Mouse (Mus musculus) midbrain, embryonic 11.5 days (tissue): ENCODE measurements at regions not wholly inside any gene's neighbourhood (a gene's known extent, or its start where the extent isn't known, plus 50 kb on each side); places are given as distances from the start of the nearest gene placed in this dataset.

ENCODE experiments used
- ATAC-seq: fragments of 200-750 bp; cut with Nextera tagmentation; 2 replicates; pipeline ENCODE4 v1.8.0; 2017; ENCODE audit warnings: moderate TSS enrichment, moderate library complexity; ENCODE audit not compliant: low FRiP score
- DNase-seq: peaks from one replicate; pipeline ENCODE4 v3.0.0; 2015; ENCODE audit warnings: low spot score; ENCODE audit errors: missing footprints
- H3K27ac ChIP-seq: fragments of 300-500 bp; sonication (generic); 2 replicates; pipeline ENCODE4 v1.5.1; 2014; ENCODE audit warnings: low read depth, low read length
- H3K27me3 ChIP-seq: fragments of 300-500 bp; sonication (generic); 2 replicates; pipeline ENCODE4 v1.6.1; 2014; ENCODE audit warnings: mild to moderate bottlenecking, low read length, moderate library complexity, mixed read lengths; ENCODE audit not compliant: control insufficient read depth, insufficient read depth
- H3K36me3 ChIP-seq: fragments of 300-500 bp; sonication (generic); 2 replicates; pipeline ENCODE4 v1.6.1; 2014; ENCODE audit warnings: mild to moderate bottlenecking, low read length, moderate library complexity, mixed read lengths; ENCODE audit not compliant: control insufficient read depth, insufficient read depth
- H3K4me1 ChIP-seq: fragments of 300-500 bp; sonication (generic); 2 replicates; pipeline ENCODE4 v1.6.1; 2014; ENCODE audit warnings: low read length; ENCODE audit not compliant: control insufficient read depth, insufficient read depth
- H3K4me2 ChIP-seq: fragments of 300-500 bp; sonication (generic); 2 replicates; pipeline ENCODE4 v1.6.1; 2014; ENCODE audit warnings: mild to moderate bottlenecking, moderate library complexity
- H3K4me3 ChIP-seq: fragments of 300-500 bp; sonication (generic); 2 replicates; pipeline ENCODE4 v1.5.1; 2014; ENCODE audit warnings: low read depth, low read length
- H3K9ac ChIP-seq: fragments of 300-500 bp; sonication (generic); 2 replicates; pipeline ENCODE4 v1.6.1; 2014; ENCODE audit warnings: low read length
- H3K9me3 ChIP-seq: fragments of 300-500 bp; sonication (generic); 2 replicates; pipeline ENCODE4 v1.6.1; 2016; ENCODE audit warnings: low read length; ENCODE audit not compliant: control insufficient read depth
- WGBS: fragments of 180-500 bp; shearing (Covaris S2); extraction: QIAGEN DNeasy Blood & Tissue Kit; methylation state at CpG from one replicate; pipeline ENCODE4 v1.1.7; 2014; 5-methylcytosine and 5-hydroxymethylcytosine counted together

DNA sequence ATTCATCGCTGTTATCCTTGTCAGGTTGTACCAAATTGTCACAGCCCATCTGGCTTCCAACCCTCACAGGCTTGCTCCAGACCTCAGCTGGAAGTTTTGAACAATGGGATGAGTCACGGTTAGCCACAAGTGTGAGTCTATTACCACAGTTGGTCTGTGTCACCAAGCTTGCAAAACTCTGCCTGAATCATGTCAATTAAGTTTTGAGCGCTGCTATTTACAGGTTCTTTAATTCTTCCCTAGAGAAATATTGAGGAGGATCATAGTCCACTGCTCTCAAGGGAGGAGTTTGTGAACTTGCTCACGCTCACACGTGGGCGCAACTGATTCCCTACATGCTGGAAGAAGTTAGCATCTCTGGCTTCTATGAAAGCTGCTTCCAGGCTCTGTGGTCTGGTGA is 292.6 kb downstream of the Lmo4 start:
- ATAC-seq, result no peak
- no peak overlapping the region for H3K4me2 ChIP-seq
- no peaks in the 10 kb centered on the region for H3K9me3 ChIP-seq
- no peak overlapping the region for H3K27ac ChIP-seq
- DNase-seq, result no peak
- H3K9ac ChIP-seq, result no peak overlapping the region
- no peaks in the 10 kb centered on the region for H3K27me3 ChIP-seq
- no peaks in the 10 kb centered on the region for H3K36me3 ChIP-seq
- no peak overlapping the region for H3K4me3 ChIP-seq
- 81% methylated on average over 6 of the region's 6 CpGs for WGBS
- H3K4me1 ChIP-seq, result no peaks in the 10 kb centered on the region

GRCm38 (mm10) chr3:143909341-143909740 is 295.7 kb downstream of the Lmo4 start:
- Histone ChIP-seq H3K9ac (no peak overlapping the region), H3K4me2 (no peak overlapping the region), H3K27ac (no peak overlapping the region), H3K27me3 (no peaks in the 10 kb centered on the region), H3K36me3 (no peaks in the 10 kb centered on the region), H3K4me3 (no peak overlapping the region), H3K4me1 (no peaks in the 10 kb centered on the region), H3K9me3 (no peaks in the 10 kb centered on the region)
- WGBS, result 94% methylated on average over 6 of the region's 6 CpGs
- DNase-seq, result no peak
- no peak for ATAC-seq

- H3K9ac ChIP-seq, result no peak overlapping the region
- no peaks in the 10 kb centered on the region for H3K36me3 ChIP-seq
- 77% methylated on average over 2 of the region's 2 CpGs for WGBS
- DNase-seq (no peak), ATAC-seq (no peak)
- H3K27me3 ChIP-seq, result no peaks in the 10 kb centered on the region
- no peaks in the 10 kb centered on the region for H3K4me1 ChIP-seq
- no peak overlapping the region for H3K4me2 ChIP-seq
- no peaks in the 10 kb centered on the region for H3K9me3 ChIP-seq
- no peak overlapping the region for H3K4me3 ChIP-seq
- no peak overlapping the region for H3K27ac ChIP-seq
These were observed 301.6 kb downstream of the Lmo4 start for GRCm38 (mm10) chr3:143903421-143903820.

DNA sequence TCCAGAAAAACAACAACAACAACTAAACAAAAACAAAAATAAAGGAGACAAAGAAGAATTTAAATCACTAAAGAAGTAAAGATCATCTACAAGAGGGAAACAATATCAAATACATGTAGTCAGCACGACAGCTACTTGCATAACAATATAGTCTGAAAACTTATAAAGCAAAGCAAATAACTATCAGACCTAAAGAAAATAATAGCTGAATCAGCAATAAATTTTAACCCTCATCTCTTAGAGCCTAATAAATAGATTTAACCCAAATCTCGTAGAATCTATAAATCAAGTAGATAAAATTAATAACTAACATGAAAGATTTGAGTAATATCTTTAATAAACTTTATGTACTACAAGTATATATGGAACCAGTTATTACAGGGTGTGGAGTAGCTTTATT is 324.2 kb downstream of the Lmo4 start:
- ATAC-seq, result no peak
- Histone ChIP-seq H3K4me3 (no peak overlapping the region), H3K4me2 (no peak overlapping the region), H3K9me3 (no peaks in the 10 kb centered on the region), H3K4me1 (no peaks in the 10 kb centered on the region), H3K9ac (no peak overlapping the region), H3K27me3 (no peaks in the 10 kb centered on the region), H3K27ac (no peak overlapping the region), H3K36me3 (no peaks in the 10 kb centered on the region)
- DNase-seq, result no peak
- WGBS, result 87% methylated on average over 2 of the region's 2 CpGs

- Histone ChIP-seq H3K9me3 (no peaks in the 10 kb centered on the region), H3K4me2 (no peak overlapping the region)
- no peak for ATAC-seq
These were observed 331.1 kb downstream of the Lmo4 start for GRCm38 (mm10) chr3:143873876-143874275.

DNA sequence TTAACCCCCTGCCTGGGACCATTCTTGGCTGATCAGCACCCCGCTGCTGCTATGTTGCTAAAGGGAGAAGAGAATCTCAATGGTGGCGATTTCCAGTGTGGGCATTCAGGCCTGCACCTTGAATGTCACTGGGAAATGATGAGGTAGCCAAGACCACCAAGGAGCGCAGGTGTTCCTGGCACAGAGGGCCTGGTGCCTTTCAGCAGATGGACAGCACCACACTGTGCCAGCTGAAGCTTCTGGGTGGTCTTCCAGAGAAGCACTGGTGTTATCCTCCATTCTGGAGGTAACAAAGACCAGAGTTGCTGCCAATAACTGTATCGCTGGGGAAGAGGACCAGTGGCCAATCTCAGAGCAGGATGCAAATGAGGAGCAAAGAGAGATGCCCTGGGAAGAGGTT is 338.5 kb downstream of the Lmo4 start:
- Histone ChIP-seq H3K9me3 (no peaks in the 10 kb centered on the region), H3K9ac (no peak overlapping the region), H3K27ac (no peak overlapping the region), H3K4me2 (no peak overlapping the region), H3K4me1 (no peaks in the 10 kb centered on the region), H3K36me3 (no peaks in the 10 kb centered on the region), H3K27me3 (no peaks in the 10 kb centered on the region), H3K4me3 (no peak overlapping the region)
- ATAC-seq (no peak), DNase-seq (no peak)
- 61% methylated on average over 4 of the region's 4 CpGs for WGBS

More at GRCm38 (mm10) chr3:143873876-143874275, 331.1 kb downstream of the Lmo4 start:
- Histone ChIP-seq H3K4me3 (no peak overlapping the region), H3K27me3 (no peaks in the 10 kb centered on the region), H3K4me1 (no peaks in the 10 kb centered on the region), H3K27ac (no peak overlapping the region), H3K36me3 (no peaks in the 10 kb centered on the region), H3K9ac (no peak overlapping the region)
- no peak for DNase-seq
- 78% methylated on average over 3 of the region's 3 CpGs for WGBS

- Histone ChIP-seq H3K27ac (no peak overlapping the region), H3K9me3 (no peaks in the 10 kb centered on the region), H3K36me3 (no peaks in the 10 kb centered on the region), H3K9ac (no peak overlapping the region), H3K27me3 (no peaks in the 10 kb centered on the region), H3K4me1 (no peaks in the 10 kb centered on the region), H3K4me3 (no peak overlapping the region), H3K4me2 (no peak overlapping the region)
- 89% methylated on average over 7 of the region's 7 CpGs for WGBS
- DNase-seq, result no peak
- ATAC-seq, result no peak
These were observed 339.4 kb downstream of the Lmo4 start for GRCm38 (mm10) chr3:143865626-143866025.

- H3K27me3 ChIP-seq, result no peaks in the 10 kb centered on the region
- H3K9me3 ChIP-seq, result no peaks in the 10 kb centered on the region
- no peak overlapping the region for H3K9ac ChIP-seq
- H3K4me2 ChIP-seq, result no peak overlapping the region
- no peaks in the 10 kb centered on the region for H3K4me1 ChIP-seq
- WGBS, result 84% methylated on average over 10 of the region's 10 CpGs
- no peak overlapping the region for H3K27ac ChIP-seq
- no peak overlapping the region for H3K4me3 ChIP-seq
- no peaks in the 10 kb centered on the region for H3K36me3 ChIP-seq
- ATAC-seq (peak; percentile 26; the same call in 1 of the 2 replicates), DNase-seq (no peak)
These were observed 340.5 kb downstream of the Lmo4 start for GRCm38 (mm10) chr3:143864490-143864889.

GRCm38 (mm10) chr3:143862531-143862930 is 342.5 kb downstream of the Lmo4 start:
- H3K9me3 ChIP-seq, result no peaks in the 10 kb centered on the region
- H3K4me2 ChIP-seq, result no peak overlapping the region
- H3K27ac ChIP-seq, result no peak overlapping the region
- no peaks in the 10 kb centered on the region for H3K27me3 ChIP-seq
- 91% methylated on average over 11 of the region's 11 CpGs for WGBS
- no peak overlapping the region for H3K9ac ChIP-seq
- no peaks in the 10 kb centered on the region for H3K4me1 ChIP-seq
- no peak overlapping the region for H3K4me3 ChIP-seq
- no peak for DNase-seq
- no peak for ATAC-seq
- H3K36me3 ChIP-seq, result no peaks in the 10 kb centered on the region

DNA sequence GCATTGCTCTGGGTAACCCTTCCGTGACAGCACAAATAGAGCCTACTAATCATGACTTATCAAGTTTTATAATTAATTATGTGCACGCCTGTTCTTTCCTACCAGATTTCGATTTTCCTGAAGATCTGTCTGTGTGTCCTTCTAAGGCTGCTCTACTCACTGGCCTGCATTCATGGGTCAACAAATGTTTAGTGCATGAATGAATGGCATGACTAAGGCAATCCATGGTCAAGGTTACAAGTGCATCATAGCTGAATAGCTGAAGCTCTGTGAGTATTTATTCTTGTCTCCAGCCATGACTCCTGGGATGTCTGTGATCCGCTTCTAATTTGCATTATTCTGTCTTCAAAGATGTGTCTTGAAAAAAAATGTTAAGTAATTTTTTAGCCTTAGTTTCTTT is 343.2 kb downstream of the Lmo4 start:
- no peak overlapping the region for H3K4me3 ChIP-seq
- no peak overlapping the region for H3K9ac ChIP-seq
- no peaks in the 10 kb centered on the region for H3K36me3 ChIP-seq
- WGBS, result 85% methylated on average over 4 of the region's 4 CpGs
- H3K27ac ChIP-seq, result no peak overlapping the region
- ATAC-seq (no peak), DNase-seq (no peak)
- no peaks in the 10 kb centered on the region for H3K9me3 ChIP-seq
- no peak overlapping the region for H3K4me2 ChIP-seq
- no peaks in the 10 kb centered on the region for H3K4me1 ChIP-seq
- H3K27me3 ChIP-seq, result no peaks in the 10 kb centered on the region
